Mouse (Mus musculus) cerebellum, adult 8-10 months (tissue): ENCODE data around the gene Anks1.

ENCODE experiments used
- DNase-seq: peaks from one replicate; pipeline ENCODE4 v3.0.0; 2022

Anks1 gene

GRCm38 (mm10) chr17:28025541-28025961 is 116.4 kb downstream of the Anks1 start:
- no peak for DNase-seq

GRCm38 (mm10) chr17:28026111-28026872 is 117.2 kb downstream of the Anks1 start:
- no peak for DNase-seq

- no peak for DNase-seq
Measured at GRCm38 (mm10) chr17:28027197-28027596, 118.1 kb downstream of the Anks1 start.

- no peak for DNase-seq
Measured at GRCm38 (mm10) chr17:28028236-28028635, 119.1 kb downstream of the Anks1 start.

- no peak for DNase-seq
Measured at GRCm38 (mm10) chr17:28029308-28029707, 120.2 kb downstream of the Anks1 start.

- DNase-seq, result no peak
Measured at GRCm38 (mm10) chr17:28030446-28030845, 121.3 kb downstream of the Anks1 start.

GRCm38 (mm10) chr17:28031281-28031941 is 122.3 kb downstream of the Anks1 start:
- no peak for DNase-seq

- DNase-seq, result no peak
Measured at GRCm38 (mm10) chr17:28032219-28032618, 123.1 kb downstream of the Anks1 start.

- no peak for DNase-seq
Measured at GRCm38 (mm10) chr17:28033046-28033580, 124.0 kb downstream of the Anks1 start.

GRCm38 (mm10) chr17:28034986-28035385 is 125.9 kb downstream of the Anks1 start:
- no peak for DNase-seq

GRCm38 (mm10) chr17:28036813-28037756 is 128.0 kb downstream of the Anks1 start:
- DNase-seq, result no peak

- no peak for DNase-seq
Measured at GRCm38 (mm10) chr17:28040620-28041019, 131.5 kb downstream of the Anks1 start.

GRCm38 (mm10) chr17:28041298-28041697 is 132.2 kb downstream of the Anks1 start:
- DNase-seq, result no peak

GRCm38 (mm10) chr17:28042299-28042771 is 133.2 kb downstream of the Anks1 start:
- no peak for DNase-seq

GRCm38 (mm10) chr17:28047017-28047416 is 137.9 kb downstream of the Anks1 start:
- no peak for DNase-seq

- no peak for DNase-seq
Measured at GRCm38 (mm10) chr17:28047520-28047919, 138.4 kb downstream of the Anks1 start.

GRCm38 (mm10) chr17:28048425-28048824 is 139.3 kb downstream of the Anks1 start:
- DNase-seq, result no peak

GRCm38 (mm10) chr17:28050210-28050609 is 141.1 kb downstream of the Anks1 start:
- DNase-seq, result no peak

GRCm38 (mm10) chr17:28052293-28052863 is 143.3 kb downstream of the Anks1 start:
- DNase-seq, result no peak

- no peak for DNase-seq
Measured at GRCm38 (mm10) chr17:28058346-28058745, 149.2 kb downstream of the Anks1 start.

GRCm38 (mm10) chr17:28060681-28061080 is 151.6 kb downstream of the Anks1 start:
- no peak for DNase-seq

- no peak for DNase-seq
Measured at GRCm38 (mm10) chr17:28061472-28061871, 152.4 kb downstream of the Anks1 start.
